8 mouse cellular contexts compared by ENCODE assay signal in genomic region chr7:140125278-140126021, GRCm38 (mm10). TPM values are rescaled to one million over a fixed set of nuclear protein-coding genes. Genes with fewer than 3 reads are reported as not detected.
DNase-seq lines count a peak whose midpoint lies in the region; ATAC-seq and TF ChIP-seq lines count a peak whose summit lies in the region.

No protein-coding gene starts in this region.

- 2% methylated on average over 40 of the region's 40 CpGs for WGBS in embryonic facial prominence, embryonic 15.5 days
- WGBS in limb, embryonic 13.5 days: 2% methylated on average over 40 of the region's 40 CpGs
- WGBS in midbrain, embryonic 15.5 days: 2% methylated on average over 40 of the region's 40 CpGs

- 0 out of 2 replicates have a peak, but pooled peaks cover 3% of the 10 kb centered on the region for H3K27me3 ChIP-seq in embryonic facial prominence, embryonic 15.5 days
- H3K27me3 ChIP-seq in limb, embryonic 13.5 days: peaks cover 3% of the 10 kb centered on the region; the same call in 1 of the 2 replicates
- H3K27me3 ChIP-seq in midbrain, embryonic 15.5 days (replicated peaks): no peaks in the 10 kb centered on the region

- no peak for TF ChIP-seq POLR2A in bone marrow macrophage, adult 2 months (IDR thresholded peaks at IDR 0.05; ENCODE audit: borderline replicate concordance, low read depth, low read length)

- H3K4me2 ChIP-seq in embryonic facial prominence, embryonic 15.5 days (replicated peaks): peak overlapping the region; percentile 74
- H3K4me2 ChIP-seq in limb, embryonic 13.5 days (replicated peaks): peak overlapping the region; percentile 87
- H3K4me2 ChIP-seq in midbrain, embryonic 15.5 days: peak overlapping the region; percentile 71

- peaks cover 15% of the 10 kb centered on the region for H3K36me3 ChIP-seq in embryonic facial prominence, embryonic 15.5 days
- peaks cover 14% of the 10 kb centered on the region for H3K36me3 ChIP-seq in limb, embryonic 13.5 days
- H3K36me3 ChIP-seq in midbrain, embryonic 15.5 days (replicated peaks): no peaks in the 10 kb centered on the region

- peaks cover 26% of the 10 kb centered on the region for H3K4me1 ChIP-seq in bone marrow macrophage, adult 2 months (ENCODE audit: control insufficient read depth, insufficient read depth, low read length)
- peaks cover 16% of the 10 kb centered on the region for H3K4me1 ChIP-seq in embryonic facial prominence, embryonic 15.5 days
- peaks cover 14% of the 10 kb centered on the region for H3K4me1 ChIP-seq in limb, embryonic 13.5 days
- peaks cover 4% of the 10 kb centered on the region; the same call in 1 of the 2 replicates for H3K4me1 ChIP-seq in midbrain, embryonic 15.5 days

- DNase-seq in 416B (ENCODE audit: low read depth): peak; percentile 97
- peak; percentile 93 for DNase-seq in heart, adult 8-10 months (ENCODE audit: low spot score)
- DNase-seq in kidney, adult 9 months: peak; percentile 96
- DNase-seq in spleen, adult 18-20 months: peak; percentile 91 to 94

- no peak for TF ChIP-seq CTCF in bone marrow macrophage, adult 2 months (IDR thresholded peaks at IDR 0.05; ENCODE audit: low read depth, low read length)

- H3K4me3 ChIP-seq in bone marrow macrophage, adult 2 months (ENCODE audit: insufficient read depth, low read length): peak overlapping the region; percentile 94
- H3K4me3 ChIP-seq in embryonic facial prominence, embryonic 15.5 days (replicated peaks): peak overlapping the region; percentile 91
- peak overlapping the region; percentile 81 for H3K4me3 ChIP-seq in limb, embryonic 13.5 days
- peak overlapping the region; percentile 67 for H3K4me3 ChIP-seq in midbrain, embryonic 15.5 days

- peak overlapping the region; percentile 37 for H3K27ac ChIP-seq in bone marrow macrophage, adult 2 months (ENCODE audit: insufficient read depth, low read depth, low read length)
- 0 out of 2 replicates have a peak overlapping the region, but pooled peaks have one; percentile 31 for H3K27ac ChIP-seq in embryonic facial prominence, embryonic 15.5 days (replicated peaks)
- H3K27ac ChIP-seq in limb, embryonic 13.5 days: peak overlapping the region; percentile 63; the same call in 1 of the 2 replicates
- H3K27ac ChIP-seq in midbrain, embryonic 15.5 days: no peak overlapping the region

- H3K9ac ChIP-seq in embryonic facial prominence, embryonic 15.5 days: peak overlapping the region; percentile 93
- H3K9ac ChIP-seq in limb, embryonic 13.5 days: peak overlapping the region; percentile 85
- peak overlapping the region; percentile 74 for H3K9ac ChIP-seq in midbrain, embryonic 15.5 days

- H3K9me3 ChIP-seq in embryonic facial prominence, embryonic 15.5 days (replicated peaks): no peaks in the 10 kb centered on the region
- no peaks in the 10 kb centered on the region for H3K9me3 ChIP-seq in limb, embryonic 13.5 days
- no peaks in the 10 kb centered on the region for H3K9me3 ChIP-seq in midbrain, embryonic 15.5 days

- ATAC-seq in embryonic facial prominence, embryonic 15.5 days (ENCODE audit: insufficient number of reproducible peaks, low FRiP score, low TSS enrichment, low read depth): peak; percentile 97
- peak; percentile 98 for ATAC-seq in limb, embryonic 13.5 days (ENCODE audit: low FRiP score, low read depth)
- peak; percentile 97 for ATAC-seq in midbrain, embryonic 15.5 days (replicated peaks)

RNA-seq across cellular contexts. Expression of gene Echs1, which starts 9.2 kb away (rescaled TPM):
- polyA plus RNA-seq in bone marrow macrophage, adult 2 months (2012; ENCODE audit: insufficient read depth, insufficient read length, missing spikeins): 44.9 and 45.7 TPM in 2 replicates
- polyA plus RNA-seq in embryonic facial prominence, embryonic 15.5 days (2015; fragmentation: Nextera tagmentation; extraction: Ambion mirVana): 127 and 132 TPM in 2 replicates
- total RNA-seq in heart, adult 8-10 months (2022): 100 to 1,000 TPM; 476 to 541 (median 510) TPM
- polyA plus RNA-seq in limb, embryonic 13.5 days (2015; fragmentation: Nextera tagmentation; extraction: Ambion mirVana): 150 and 151 TPM in 2 replicates
- 107 and 108 TPM in 2 replicates for polyA plus RNA-seq in midbrain, embryonic 15.5 days (2015; fragmentation: Nextera tagmentation; extraction: Ambion mirVana)

RNA-seq across cellular contexts. Expression of gene Paox, which starts 9.9 kb away (rescaled TPM):
- 20.1 and 25.9 TPM in 2 replicates for polyA plus RNA-seq in bone marrow macrophage, adult 2 months (2012; ENCODE audit: insufficient read depth, insufficient read length, missing spikeins)
- 20.0 and 20.5 TPM in 2 replicates for polyA plus RNA-seq in embryonic facial prominence, embryonic 15.5 days (2015; fragmentation: Nextera tagmentation; extraction: Ambion mirVana)
- total RNA-seq in heart, adult 8-10 months (2022): 1 to 10 TPM; 2.2 to 4.0 (median 2.6) TPM
- 18.9 and 19.6 TPM in 2 replicates for polyA plus RNA-seq in limb, embryonic 13.5 days (2015; fragmentation: Nextera tagmentation; extraction: Ambion mirVana)
- 7.4 and 7.5 TPM in 2 replicates for polyA plus RNA-seq in midbrain, embryonic 15.5 days (2015; fragmentation: Nextera tagmentation; extraction: Ambion mirVana)

RNA-seq across cellular contexts. Expression of gene Mtg1, which starts 11.9 kb away (rescaled TPM):
- polyA plus RNA-seq in bone marrow macrophage, adult 2 months (2012; ENCODE audit: insufficient read depth, insufficient read length, missing spikeins): 10.5 and 10.8 TPM in 2 replicates
- polyA plus RNA-seq in embryonic facial prominence, embryonic 15.5 days (2015; fragmentation: Nextera tagmentation; extraction: Ambion mirVana): 22.2 and 23.2 TPM in 2 replicates
- 10 to 100 TPM; 24.2 to 32.4 (median 29.3) TPM for total RNA-seq in heart, adult 8-10 months (2022)
- 22.7 and 23.6 TPM in 2 replicates for polyA plus RNA-seq in limb, embryonic 13.5 days (2015; fragmentation: Nextera tagmentation; extraction: Ambion mirVana)
- 32.4 and 34.8 TPM in 2 replicates for polyA plus RNA-seq in midbrain, embryonic 15.5 days (2015; fragmentation: Nextera tagmentation; extraction: Ambion mirVana)

RNA-seq across cellular contexts. Expression of gene Fuom, which starts 23.2 kb away (rescaled TPM):
- 19.0 and 22.5 TPM in 2 replicates for polyA plus RNA-seq in bone marrow macrophage, adult 2 months (2012; ENCODE audit: insufficient read depth, insufficient read length, missing spikeins)
- polyA plus RNA-seq in embryonic facial prominence, embryonic 15.5 days (2015; fragmentation: Nextera tagmentation; extraction: Ambion mirVana): 26.9 and 29.0 TPM in 2 replicates
- total RNA-seq in heart, adult 8-10 months (2022): 10 to 100 TPM; 65.8 to 83.2 (median 76.9) TPM
- 22.1 and 24.9 TPM in 2 replicates for polyA plus RNA-seq in limb, embryonic 13.5 days (2015; fragmentation: Nextera tagmentation; extraction: Ambion mirVana)
- 33.7 and 34.1 TPM in 2 replicates for polyA plus RNA-seq in midbrain, embryonic 15.5 days (2015; fragmentation: Nextera tagmentation; extraction: Ambion mirVana)

RNA-seq across cellular contexts. Expression of gene Sprn, which starts 29.2 kb away (rescaled TPM):
- polyA plus RNA-seq in bone marrow macrophage, adult 2 months (2012; ENCODE audit: insufficient read depth, insufficient read length, missing spikeins): not detected in 2 replicates
- 0.87 and 1.3 TPM in 2 replicates for polyA plus RNA-seq in embryonic facial prominence, embryonic 15.5 days (2015; fragmentation: Nextera tagmentation; extraction: Ambion mirVana)
- total RNA-seq in heart, adult 8-10 months (2022): 1 to 10 TPM in 1 of 4 experiments, under 1 TPM in 3; 0.23 to 1.2 (median 0.64) TPM
- 0.17 and 0.23 TPM in 2 replicates for polyA plus RNA-seq in limb, embryonic 13.5 days (2015; fragmentation: Nextera tagmentation; extraction: Ambion mirVana)
- polyA plus RNA-seq in midbrain, embryonic 15.5 days (2015; fragmentation: Nextera tagmentation; extraction: Ambion mirVana): 23.7 and 25.5 TPM in 2 replicates
